Mouse (Mus musculus) layer of hippocampus, adult 8-10 months (tissue): ENCODE results near the gene Kalrn. TPM values are rescaled to one million over a fixed set of nuclear protein-coding genes. Genes with fewer than 3 reads are reported as not detected.

Experiments used
- DNase-seq, 2 experiments: peaks; one replicate each; pipeline ENCODE4 v3.0.0; 2022; ENCODE audit warnings: low spot score in 2 of 2
- total RNA-seq, 4 experiments: library from RNA; stranded (reverse); gene quantifications; 2 replicates each; pipeline ENCODE4 v1.2.4; 2022

Kalrn gene
- total RNA-seq, 4 experiments from 2014 or later, result 495 to 557 (median 508) TPM

DNA sequence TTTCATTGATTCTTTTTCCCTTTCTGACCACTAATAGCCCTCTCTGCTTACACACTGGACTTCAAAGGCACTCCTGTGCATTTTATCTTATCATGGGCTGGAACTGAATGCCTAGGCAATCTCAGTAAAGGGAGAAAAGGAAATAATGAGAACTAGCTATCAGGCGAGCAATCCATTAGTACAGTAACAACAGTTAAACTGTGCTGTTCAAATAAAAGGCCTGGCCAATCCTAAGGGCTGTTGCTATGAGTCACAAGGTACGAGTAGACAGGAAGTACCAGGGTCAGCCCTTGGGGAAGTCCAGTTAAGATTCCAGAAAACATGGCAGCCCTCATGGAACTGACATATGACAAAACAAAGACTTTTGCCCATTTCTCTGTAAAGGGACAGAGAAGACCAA lies 302.7 kb downstream of the Kalrn start:
- no peak for DNase-seq

DNA sequence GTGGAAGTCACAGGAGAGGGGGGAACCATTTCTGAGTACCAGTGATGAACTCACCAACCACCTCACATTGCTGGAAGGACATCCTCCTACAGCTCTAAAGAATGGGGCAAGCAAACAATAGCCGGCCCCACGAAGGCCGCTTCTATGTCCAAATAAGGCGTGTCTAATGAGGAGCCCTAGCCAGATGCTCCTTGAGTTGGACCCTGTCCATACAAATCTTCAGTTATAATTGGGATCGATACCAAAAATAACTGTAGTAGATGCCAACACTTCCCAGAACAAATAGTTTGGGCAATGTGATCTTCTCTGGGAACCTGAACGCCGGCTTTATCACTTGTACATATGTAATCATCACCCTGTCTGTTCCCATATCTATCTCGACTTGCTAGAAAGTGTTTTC lies 303.7 kb downstream of the Kalrn start:
- no peak for DNase-seq

DNA sequence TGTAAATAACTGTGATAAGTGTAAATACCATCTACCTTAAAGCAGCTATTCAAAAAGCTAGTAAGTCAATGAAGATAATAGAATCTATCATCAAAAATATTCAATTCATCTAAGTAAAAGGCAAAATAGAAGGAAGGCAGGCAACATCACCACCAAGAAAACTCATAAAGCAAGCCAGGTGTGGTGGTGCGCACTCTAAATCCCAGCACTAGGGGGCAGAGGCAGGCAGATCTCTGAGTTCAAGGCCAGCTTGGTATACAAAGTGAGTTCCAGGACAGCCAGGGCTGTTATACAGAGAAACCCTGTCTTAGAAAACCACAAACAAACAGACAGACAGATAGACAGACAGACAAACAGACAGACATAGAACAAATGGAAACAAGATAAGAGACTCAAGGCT lies 305.6 kb downstream of the Kalrn start:
- DNase-seq, result no peak

DNA sequence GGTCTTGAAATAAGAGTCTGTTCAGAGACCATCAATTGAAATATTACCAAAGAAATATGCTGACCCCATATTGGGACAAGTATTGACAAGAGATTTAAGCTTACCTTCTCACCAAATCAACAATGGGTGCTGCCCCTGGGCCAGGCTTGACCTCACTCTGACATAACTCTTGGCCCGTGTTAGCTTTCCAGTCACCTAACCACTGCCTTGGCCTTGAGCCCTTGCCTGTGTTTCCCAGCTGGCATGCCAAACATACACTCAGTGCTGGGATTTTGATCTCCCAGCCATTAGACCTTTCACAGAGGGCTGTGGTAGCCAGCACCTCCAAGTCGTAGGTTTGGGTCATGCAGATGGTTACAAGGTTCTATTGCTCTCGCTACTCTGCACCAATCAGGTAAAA lies 308.7 kb downstream of the Kalrn start:
- DNase-seq, result no peak

DNA sequence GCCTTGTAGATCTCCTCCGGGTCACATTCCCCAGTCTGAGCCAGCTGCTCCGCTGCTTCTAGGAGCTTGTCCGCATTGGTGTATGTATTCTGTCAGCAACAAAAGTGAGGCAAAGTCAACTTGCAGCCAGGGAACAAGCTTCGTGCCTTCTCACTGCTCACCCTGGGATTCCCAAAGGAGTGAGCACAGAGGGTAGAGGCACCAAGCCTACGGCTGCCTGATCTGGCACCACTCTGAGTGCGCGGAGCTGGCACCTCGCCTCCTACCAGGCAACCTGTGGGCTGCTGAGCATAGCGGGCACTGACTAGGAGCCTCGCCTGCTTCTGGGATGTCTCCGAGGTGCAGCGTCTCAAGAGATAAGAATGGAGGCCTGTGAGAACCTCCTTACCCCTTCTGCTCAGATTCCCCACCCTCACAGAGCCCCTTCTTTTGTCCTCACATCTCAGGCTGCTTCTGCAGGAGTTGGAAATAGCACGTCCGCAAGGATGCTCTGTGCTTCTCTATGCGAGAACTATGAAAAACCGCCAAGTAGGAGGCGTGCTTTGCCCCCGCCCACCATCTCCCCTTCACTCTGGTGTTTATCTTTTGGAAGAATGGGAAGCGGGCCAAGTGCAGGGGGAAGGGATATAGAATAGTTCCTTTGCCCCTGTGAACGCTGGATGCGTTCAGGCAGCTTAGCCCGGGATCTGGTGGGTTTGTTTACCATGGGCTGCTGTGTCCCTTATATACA lies 310.4 kb downstream of the Kalrn start:
- DNase-seq, result peak; percentile 68 to 79

DNA sequence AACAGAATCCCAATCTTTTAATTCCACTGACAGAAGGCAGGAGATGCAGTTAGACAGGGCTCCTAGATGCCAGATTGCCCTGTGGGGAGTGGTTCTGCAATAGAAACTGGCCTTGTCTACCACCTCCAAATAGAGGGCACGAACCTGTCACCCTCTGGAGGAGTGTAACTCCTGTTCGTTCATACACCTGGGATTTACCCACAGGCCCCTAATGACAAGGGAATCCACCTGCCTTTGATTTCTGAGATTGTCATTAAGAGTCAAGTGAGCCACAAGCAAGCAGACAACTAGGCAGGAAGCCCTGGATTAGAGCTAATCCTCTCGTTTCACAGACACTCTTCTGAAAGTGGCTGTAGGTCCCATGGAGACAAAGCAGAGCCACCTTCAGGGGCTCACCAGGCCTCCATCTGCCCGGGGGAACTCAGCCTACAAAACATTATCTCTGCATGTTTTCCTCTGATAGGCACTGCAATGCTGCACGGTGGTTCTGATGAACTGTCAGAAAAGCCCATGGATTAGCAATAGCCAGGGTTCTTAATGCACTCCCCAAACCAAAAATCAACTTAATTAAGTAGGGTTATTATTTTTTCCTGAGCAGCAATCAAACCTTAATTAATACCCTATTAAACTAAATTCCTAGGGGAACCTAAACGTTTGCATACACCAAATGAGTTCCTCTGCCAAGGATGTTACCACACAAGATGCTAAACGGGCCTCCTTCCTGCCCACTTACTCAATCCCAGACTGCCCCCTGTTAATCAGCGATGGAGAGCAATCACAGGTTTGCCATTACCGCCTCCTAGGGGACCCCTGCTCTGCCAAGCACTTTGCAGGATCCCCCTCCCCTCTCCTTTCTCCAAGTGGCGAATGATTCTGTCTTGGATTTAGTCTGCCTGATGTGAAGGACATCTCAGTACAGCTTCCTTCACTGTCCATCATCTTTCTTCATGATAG lies 312.1 kb downstream of the Kalrn start:
- no peak for DNase-seq

DNA sequence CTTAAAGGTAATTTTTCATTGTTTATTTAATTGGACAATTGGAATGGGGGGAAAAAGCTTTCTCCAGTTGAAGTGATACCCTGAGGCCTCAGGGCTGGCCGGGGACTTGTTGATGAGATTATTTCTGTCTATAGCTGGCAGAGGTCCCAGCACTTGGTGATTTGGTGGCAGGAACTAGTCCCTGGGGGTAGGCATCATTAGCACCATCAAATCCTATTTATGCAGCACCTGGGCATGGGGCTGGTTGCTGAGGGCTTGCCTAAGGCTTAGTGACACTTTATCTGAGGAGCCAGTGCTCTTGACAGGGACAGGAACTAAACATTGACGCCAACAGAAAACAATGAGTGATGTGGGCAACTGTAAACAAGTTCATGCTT lies 318.7 kb downstream of the Kalrn start:
- DNase-seq, result no peak

DNA sequence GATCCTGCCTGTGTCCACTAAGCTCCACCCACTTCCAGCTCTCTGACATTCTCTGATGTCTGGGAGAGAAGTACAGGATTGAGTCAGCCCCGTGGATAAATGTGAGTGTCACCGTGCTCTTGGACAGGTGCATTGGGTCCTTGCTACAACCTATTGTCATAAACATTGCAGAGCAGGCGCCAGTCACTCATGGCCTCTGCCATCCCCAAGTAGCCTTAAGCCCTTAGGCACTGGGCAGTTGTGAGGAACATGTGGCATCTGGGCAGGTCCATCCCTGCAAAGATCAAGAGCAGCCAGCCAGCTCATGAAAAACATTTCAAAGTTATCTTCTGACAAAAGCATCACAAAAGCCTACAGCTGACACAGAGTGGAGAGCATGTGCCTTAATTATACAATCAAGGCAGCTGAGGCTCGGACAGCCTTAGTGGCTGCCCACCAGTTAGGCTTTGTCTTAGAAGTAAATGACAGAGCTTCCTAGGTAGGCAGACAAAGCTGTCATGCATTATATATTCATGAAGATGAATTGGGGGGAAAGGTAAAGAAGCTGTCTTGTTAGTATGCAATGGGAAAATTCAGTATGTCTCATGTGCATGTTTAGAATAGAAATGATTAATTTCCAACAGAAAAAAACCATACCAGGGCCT lies 319.2 kb downstream of the Kalrn start:
- DNase-seq, result no peak

DNA sequence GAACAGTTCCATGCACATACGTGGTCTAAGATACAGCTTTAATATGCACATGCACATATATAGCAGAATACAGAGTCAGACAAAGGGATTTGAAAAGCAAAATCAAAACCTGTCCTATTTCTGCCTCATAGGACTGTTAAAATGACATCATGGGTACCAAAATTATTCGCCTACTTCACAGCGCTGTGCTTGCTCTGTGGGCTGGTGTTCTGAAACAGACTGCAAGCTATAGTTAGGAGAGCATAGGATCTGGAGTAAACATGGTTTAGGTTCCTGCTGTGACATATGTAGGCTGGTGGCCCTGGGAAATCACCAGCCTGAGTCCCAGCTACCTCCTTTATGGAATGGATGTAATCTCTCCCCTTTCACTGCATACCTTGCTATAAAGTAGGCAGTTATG lies 320.7 kb downstream of the Kalrn start:
- no peak for DNase-seq

DNA sequence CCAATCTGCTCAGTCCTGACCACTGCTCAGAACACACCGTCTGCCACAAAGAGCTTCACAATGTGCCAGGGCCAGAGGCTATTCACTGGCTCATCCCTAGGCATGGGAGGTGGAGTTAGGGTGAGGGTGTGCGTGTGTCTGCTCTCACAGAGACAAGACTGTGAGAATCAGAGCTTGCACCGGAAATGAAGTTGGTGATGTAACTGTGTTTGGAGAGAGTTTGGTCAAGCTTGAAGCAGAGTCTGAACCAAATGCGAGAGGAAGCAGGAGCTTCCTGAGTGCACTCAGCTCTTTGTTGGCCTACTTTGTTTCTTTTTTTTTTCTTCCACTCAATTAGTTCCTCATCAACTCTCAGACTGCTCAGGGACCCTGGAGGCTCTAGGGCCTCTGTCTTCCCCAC lies 325.1 kb downstream of the Kalrn start:
- no peak for DNase-seq

DNA sequence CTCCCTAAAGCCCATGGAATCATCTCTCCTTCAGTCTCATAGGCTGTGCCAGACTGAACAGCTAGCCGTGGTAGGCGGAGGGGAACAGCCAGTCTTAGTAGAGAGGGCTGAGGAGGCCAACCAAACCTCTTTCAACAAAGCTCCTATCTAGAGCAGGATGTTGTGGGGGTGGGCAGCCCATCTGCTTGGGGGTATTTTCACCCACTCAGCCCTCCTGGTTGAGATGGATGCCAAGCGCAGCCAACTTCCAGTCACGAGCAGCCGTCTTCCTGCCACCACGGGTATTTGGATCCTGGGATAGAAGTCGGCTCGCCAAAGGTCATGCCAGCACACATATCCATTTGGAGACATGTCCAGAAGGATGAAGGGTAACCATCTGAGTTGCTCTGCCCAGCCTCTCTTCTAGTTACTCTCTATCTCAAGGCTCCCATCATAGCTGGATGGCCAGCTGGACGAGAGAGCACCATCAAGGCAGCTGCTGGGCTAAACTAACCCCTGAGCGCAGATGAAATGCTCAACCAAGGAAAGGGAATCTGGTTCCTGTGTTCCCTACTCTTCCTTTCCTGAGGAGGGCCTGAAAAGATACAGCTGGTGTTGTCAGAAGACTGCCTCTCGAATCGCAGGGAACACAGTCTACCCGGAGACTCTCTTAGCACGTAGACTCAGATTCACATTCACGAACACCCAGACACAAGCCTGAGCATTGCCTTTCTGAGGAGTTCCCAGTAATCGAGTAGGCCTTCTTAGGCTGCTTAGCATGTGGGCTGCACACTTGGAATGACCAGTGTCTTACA lies 331.2 kb downstream of the Kalrn start:
- DNase-seq, result peak; percentile 90 to 92

DNA sequence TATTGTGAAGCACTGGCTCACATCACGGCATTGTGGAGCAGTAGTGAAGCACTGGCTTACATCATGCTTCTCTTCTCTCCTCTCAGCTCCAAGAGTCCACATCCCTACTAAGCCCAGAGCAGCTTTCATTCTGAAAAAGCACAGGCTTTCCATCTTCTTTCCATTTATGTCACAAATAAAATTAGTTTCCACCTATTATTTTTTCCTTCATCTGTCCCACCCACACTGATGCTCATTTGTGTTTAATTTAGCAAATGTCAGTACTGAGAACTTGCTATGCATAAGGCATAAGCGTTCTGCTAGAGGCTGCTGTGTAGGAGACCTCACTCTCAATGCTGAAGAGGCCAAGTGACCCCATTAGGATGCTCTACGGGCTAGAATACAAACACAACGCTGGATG lies 333.7 kb downstream of the Kalrn start:
- no peak for DNase-seq

DNA sequence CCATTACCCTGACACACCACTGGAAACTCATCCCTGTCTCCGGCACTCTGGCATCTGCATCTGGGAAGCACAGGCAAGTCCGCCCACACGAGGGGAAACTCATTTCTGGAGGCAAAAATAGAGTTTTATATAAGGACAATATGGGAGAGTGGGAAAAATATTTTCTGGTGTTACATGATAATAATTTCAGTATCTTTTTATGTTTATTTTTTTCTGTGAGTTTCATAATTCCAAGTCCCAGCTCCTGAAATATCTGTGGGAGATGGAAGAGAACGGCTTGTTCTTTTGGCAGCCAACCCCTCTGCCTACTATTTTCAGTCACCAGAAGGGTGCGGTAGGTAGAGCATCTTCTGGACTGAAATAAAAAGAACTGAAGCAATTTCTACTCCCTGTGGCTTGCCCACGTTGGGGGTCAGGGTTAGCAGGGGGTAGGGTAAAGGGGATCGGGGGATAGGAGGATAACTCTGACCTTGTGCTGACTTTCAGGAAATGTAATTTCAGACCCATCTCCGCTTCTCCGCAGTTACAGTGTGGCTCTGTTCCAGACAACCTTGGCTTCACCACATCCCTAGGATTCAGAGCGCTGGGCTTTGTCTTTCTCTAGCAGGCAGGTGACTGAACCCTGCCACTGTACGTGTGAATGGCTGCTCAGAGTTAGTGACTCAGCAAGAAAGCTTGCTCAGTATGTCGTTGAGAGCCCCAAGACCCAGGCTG lies 336.3 kb downstream of the Kalrn start:
- DNase-seq, result peak; percentile 76 to 81

DNA sequence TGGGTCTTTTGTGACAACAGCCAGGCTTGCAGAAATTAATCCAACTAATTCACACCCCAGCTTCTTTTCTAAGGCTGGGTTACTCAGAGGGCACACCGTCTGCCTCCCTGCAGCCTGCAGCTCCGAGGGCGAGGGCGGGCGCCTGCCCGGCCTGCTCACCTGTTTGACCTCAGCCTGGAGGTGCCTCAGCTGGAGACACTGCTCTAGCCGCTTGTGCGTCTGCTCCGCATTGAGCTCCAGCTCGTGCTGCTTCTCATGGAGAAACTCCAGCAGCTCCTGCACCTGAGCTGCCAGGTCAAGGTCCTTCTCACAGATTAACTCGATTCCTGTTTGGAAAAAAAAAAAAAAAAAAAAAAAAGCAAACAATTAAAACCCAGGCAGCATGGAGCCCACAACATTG lies 338.2 kb downstream of the Kalrn start:
- DNase-seq, result no peak

DNA sequence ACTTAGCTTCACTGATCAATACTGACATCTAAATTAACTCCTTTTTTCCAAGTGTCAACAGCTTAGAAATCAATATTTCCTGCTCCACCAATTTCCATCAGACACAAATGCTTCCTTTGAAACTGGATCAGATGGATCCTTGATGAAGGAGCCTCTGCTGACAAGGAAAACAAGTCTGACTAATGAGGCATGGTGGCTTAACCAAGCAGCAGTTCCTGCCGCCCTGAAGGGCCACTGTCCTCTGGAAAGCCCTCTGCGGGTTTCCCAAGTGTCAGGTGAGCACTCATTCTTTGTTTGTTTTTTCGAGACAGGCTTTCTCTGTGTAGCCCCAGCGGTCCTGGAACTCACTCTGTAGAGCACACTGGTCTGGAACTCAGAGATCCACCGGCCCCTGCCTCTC lies 341.4 kb downstream of the Kalrn start:
- DNase-seq, result no peak

DNA sequence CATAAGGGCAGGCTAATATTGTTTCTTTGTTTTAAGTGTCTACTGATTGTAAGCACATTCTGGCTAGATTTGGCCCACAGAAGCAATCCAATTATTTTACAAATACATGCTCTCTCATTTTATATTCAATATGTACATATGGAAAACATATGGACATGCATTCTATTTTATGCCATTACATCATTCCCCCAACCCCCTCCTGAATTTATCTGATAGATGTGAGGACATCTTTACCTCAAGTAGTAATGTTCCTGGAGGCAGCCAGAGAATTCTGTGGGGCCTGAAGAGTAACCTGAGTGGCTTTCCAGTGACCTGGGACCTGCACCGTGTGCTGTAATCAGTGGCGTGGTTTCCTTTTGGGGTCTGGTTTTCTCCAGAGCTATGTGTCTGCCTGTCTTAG lies 342.2 kb downstream of the Kalrn start:
- no peak for DNase-seq

DNA sequence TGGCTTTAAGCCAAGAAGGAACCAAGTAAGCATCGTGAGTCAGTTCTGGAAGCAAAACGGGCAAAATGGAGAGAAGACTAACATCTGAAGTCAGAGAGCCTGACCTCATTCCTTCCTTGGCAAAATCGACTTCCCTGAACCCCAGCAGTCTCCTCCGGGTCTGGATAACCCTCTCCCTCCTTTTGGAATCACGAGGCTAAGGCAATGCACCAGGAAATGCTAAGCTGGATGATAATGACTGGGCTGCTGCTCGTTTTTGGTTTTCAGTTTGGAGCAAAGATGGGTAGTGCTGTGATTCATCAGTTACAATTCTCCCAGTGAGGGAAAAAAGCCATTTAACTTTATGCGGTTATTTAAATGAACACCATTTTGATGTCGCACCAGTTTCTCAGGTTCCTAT lies 344.0 kb downstream of the Kalrn start:
- DNase-seq, result no peak

DNA sequence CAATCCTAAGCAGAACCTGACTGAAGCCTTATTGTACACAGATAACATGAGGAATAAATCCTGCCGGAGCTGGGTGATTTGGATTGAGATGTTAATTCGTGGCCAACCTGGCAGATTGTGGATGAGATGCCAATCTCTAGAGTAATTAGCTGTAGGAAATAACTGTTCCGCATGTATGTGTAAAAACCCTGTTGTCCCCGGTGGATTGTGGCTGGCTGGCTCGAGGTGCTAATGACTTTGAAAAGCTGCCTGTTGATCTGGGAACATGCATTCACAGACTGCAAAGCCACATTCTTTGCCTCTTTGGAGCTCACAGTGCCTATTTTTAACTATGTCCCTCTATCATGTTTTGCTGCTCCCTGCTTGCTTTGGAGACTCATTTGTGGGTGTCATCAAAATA lies 344.7 kb downstream of the Kalrn start:
- DNase-seq, result peak; percentile 68 to 72

DNA sequence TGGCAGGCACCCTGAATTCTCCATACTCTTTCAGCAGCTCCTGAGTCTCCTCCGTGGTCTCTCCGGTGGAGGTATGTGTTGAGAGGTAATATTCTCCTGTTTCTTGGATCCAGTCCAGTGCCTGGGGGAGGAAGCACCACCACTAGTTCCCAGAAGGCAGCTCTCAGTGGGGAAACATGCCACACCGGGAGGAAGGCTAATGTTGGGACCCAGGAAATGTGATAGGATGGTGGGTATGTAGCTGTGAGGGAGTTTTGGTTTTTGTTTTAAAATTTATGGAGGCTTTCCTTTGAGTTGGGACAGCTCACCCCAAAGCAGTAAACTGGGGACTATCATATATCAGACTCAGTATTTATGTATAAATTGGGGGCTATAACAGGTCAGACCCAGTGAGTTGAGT lies 361.2 kb downstream of the Kalrn start:
- DNase-seq, result no peak

DNA sequence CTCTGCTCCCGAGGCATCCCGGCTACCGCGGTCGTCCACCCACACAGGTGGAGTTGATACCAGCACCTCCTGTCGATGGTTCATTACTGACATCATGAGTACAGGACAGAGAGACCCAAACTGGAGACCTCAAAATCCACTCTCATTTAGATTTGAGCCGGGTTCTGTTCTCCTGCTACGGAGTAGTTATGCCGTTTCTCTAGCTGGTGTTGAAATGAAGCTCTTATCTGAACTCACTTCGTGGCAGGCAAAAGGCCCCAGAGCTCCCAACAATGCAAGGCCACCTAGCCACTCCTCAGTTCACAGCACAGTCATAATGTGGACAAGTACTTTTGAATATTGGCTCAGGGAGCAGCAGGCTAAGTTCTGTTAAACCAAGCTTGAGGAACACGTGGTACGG lies 362.1 kb downstream of the Kalrn start:
- no peak for DNase-seq

DNA sequence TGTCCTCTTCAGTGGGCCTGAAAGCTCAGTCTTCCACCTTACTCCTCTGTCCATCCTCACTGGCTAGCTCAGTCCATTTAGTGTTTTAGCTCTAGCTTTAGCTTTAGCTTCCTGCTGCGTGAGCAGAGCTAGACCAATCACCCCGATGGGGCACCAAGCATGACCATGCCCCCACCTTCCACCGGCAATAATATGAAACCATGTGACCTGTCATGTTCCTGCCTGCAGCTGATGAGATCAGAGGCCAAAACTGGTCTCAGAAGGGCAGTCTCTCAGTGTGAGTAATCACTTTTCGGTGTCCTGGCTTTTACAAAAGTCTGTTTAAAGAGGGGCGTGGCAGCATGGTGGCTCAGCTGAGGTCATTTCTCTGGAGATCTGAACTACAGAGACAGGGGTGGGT lies 364.6 kb downstream of the Kalrn start:
- DNase-seq, result no peak
